Mouse (Mus musculus): ENCODE results near the gene Dscam. TPM values are rescaled to one million over a fixed set of nuclear protein-coding genes. Genes with fewer than 3 reads are reported as not detected.

The Dscam gene
- total and polyA plus RNA-seq, 2 experiments from 2014 or later = not detected

- DNase-seq (ENCODE audit: low spot score) (no peak), ATAC-seq (ENCODE audit: insufficient read depth, low read depth) (no peak)
- Histone ChIP-seq H3K27me3 (ENCODE audit: control insufficient read depth, insufficient read depth, low read length) (no peaks in the 10 kb centered on the region), H3K4me2 (ENCODE audit: low read depth, low read length) (no peak overlapping the region), H3K27ac (ENCODE audit: low read depth) (no peak overlapping the region), H3K4me1 (ENCODE audit: control insufficient read depth, insufficient read depth) (no peaks in the 10 kb centered on the region), H3K4me3 (ENCODE audit: low read depth, low read length) (no peak overlapping the region), H3K36me3 (replicated peaks; ENCODE audit: control insufficient read depth, insufficient read depth, low read length) (no peaks in the 10 kb centered on the region), H3K9me3 (replicated peaks; ENCODE audit: control insufficient read depth, low read length) (no peaks in the 10 kb centered on the region), H3K9ac (replicated peaks; ENCODE audit: low read depth, low read length) (no peak overlapping the region)
- TF ChIP-seq CTCF (IDR thresholded peaks at IDR 0.05; ENCODE audit: low read depth) (no peak), EP300 (IDR thresholded peaks at IDR 0.05; ENCODE audit: low read depth) (no peak)
- 64% methylated on average over 1 of the region's 1 CpGs for WGBS
These were observed 502.1 kb downstream of the Dscam start for GRCm38 (mm10) chr16:96668478-96668877.

GRCm38 (mm10) chr16:96661073-96661472, 509.5 kb downstream of the Dscam start:
- Histone ChIP-seq H3K4me3 (ENCODE audit: low read depth, low read length) (no peak overlapping the region), H3K27me3 (ENCODE audit: control insufficient read depth, insufficient read depth, low read length) (no peaks in the 10 kb centered on the region), H3K9me3 (replicated peaks; ENCODE audit: control insufficient read depth, low read length) (no peaks in the 10 kb centered on the region), H3K4me1 (ENCODE audit: control insufficient read depth, insufficient read depth) (no peaks in the 10 kb centered on the region), H3K9ac (replicated peaks; ENCODE audit: low read depth, low read length) (no peak overlapping the region), H3K36me3 (replicated peaks; ENCODE audit: control insufficient read depth, insufficient read depth, low read length) (no peaks in the 10 kb centered on the region), H3K4me2 (ENCODE audit: low read depth, low read length) (no peak overlapping the region), H3K27ac (ENCODE audit: low read depth) (no peak overlapping the region)
- WGBS = 71% methylated on average over 3 of the region's 3 CpGs
- TF ChIP-seq EP300 (IDR thresholded peaks at IDR 0.05; ENCODE audit: low read depth) = no peak
- TF ChIP-seq CTCF (IDR thresholded peaks at IDR 0.05; ENCODE audit: low read depth) = peak; percentile 9; the same call in 1 of the 2 replicates
- DNase-seq (ENCODE audit: low spot score) = no peak
- ATAC-seq (ENCODE audit: insufficient read depth, low read depth) = no peak

GRCm38 (mm10) chr16:96659275-96659674, 511.3 kb downstream of the Dscam start:
- 65% methylated on average over 5 of the region's 5 CpGs for WGBS
- H3K4me2 ChIP-seq (ENCODE audit: low read depth, low read length) = no peak overlapping the region
- H3K27me3 ChIP-seq (ENCODE audit: control insufficient read depth, insufficient read depth, low read length) = no peaks in the 10 kb centered on the region
- no peak overlapping the region for H3K9ac ChIP-seq (replicated peaks; ENCODE audit: low read depth, low read length)
- TF ChIP-seq EP300 (IDR thresholded peaks at IDR 0.05; ENCODE audit: low read depth) (no peak), CTCF (IDR thresholded peaks at IDR 0.05; ENCODE audit: low read depth) (no peak)
- H3K27ac ChIP-seq (ENCODE audit: low read depth) = no peak overlapping the region
- no peaks in the 10 kb centered on the region for H3K36me3 ChIP-seq (replicated peaks; ENCODE audit: control insufficient read depth, insufficient read depth, low read length)
- H3K4me3 ChIP-seq (ENCODE audit: low read depth, low read length) = no peak overlapping the region
- ATAC-seq (ENCODE audit: insufficient read depth, low read depth) (no peak), DNase-seq (ENCODE audit: low spot score) (no peak)
- H3K9me3 ChIP-seq (replicated peaks; ENCODE audit: control insufficient read depth, low read length) = no peaks in the 10 kb centered on the region
- H3K4me1 ChIP-seq (ENCODE audit: control insufficient read depth, insufficient read depth) = no peaks in the 10 kb centered on the region

GRCm38 (mm10) chr16:96655548-96655947, 515.0 kb downstream of the Dscam start:
- no peaks in the 10 kb centered on the region for H3K27me3 ChIP-seq (ENCODE audit: control insufficient read depth, insufficient read depth, low read length)
- H3K36me3 ChIP-seq (replicated peaks; ENCODE audit: control insufficient read depth, insufficient read depth, low read length) = no peaks in the 10 kb centered on the region
- H3K9ac ChIP-seq (replicated peaks; ENCODE audit: low read depth, low read length) = no peak overlapping the region
- H3K27ac ChIP-seq (ENCODE audit: low read depth) = no peak overlapping the region
- H3K4me2 ChIP-seq (ENCODE audit: low read depth, low read length) = no peak overlapping the region
- H3K4me1 ChIP-seq (ENCODE audit: control insufficient read depth, insufficient read depth) = no peaks in the 10 kb centered on the region
- H3K4me3 ChIP-seq (ENCODE audit: low read depth, low read length) = no peak overlapping the region
- no peak for ATAC-seq (ENCODE audit: insufficient read depth, low read depth)
- H3K9me3 ChIP-seq (replicated peaks; ENCODE audit: control insufficient read depth, low read length) = no peaks in the 10 kb centered on the region
- no peak for DNase-seq (ENCODE audit: low spot score)
- 79% methylated on average over 4 of the region's 4 CpGs for WGBS
- TF ChIP-seq EP300 (IDR thresholded peaks at IDR 0.05; ENCODE audit: low read depth) (no peak), CTCF (IDR thresholded peaks at IDR 0.05; ENCODE audit: low read depth) (no peak)

- Histone ChIP-seq H3K4me3 (ENCODE audit: low read depth, low read length) (no peak overlapping the region), H3K9me3 (replicated peaks; ENCODE audit: control insufficient read depth, low read length) (no peaks in the 10 kb centered on the region), H3K36me3 (replicated peaks; ENCODE audit: control insufficient read depth, insufficient read depth, low read length) (no peaks in the 10 kb centered on the region), H3K9ac (replicated peaks; ENCODE audit: low read depth, low read length) (no peak overlapping the region), H3K27ac (ENCODE audit: low read depth) (no peak overlapping the region), H3K4me2 (ENCODE audit: low read depth, low read length) (no peak overlapping the region), H3K4me1 (ENCODE audit: control insufficient read depth, insufficient read depth) (no peaks in the 10 kb centered on the region), H3K27me3 (ENCODE audit: control insufficient read depth, insufficient read depth, low read length) (no peaks in the 10 kb centered on the region)
- 77% methylated on average over 4 of the region's 4 CpGs for WGBS
- ATAC-seq (ENCODE audit: insufficient read depth, low read depth) (no peak), DNase-seq (ENCODE audit: low spot score) (no peak)
- no peak for TF ChIP-seq EP300 (IDR thresholded peaks at IDR 0.05; ENCODE audit: low read depth)
- TF ChIP-seq CTCF (IDR thresholded peaks at IDR 0.05; ENCODE audit: low read depth) = no peak
These were observed 516.5 kb downstream of the Dscam start for GRCm38 (mm10) chr16:96654054-96654453.

- 84% methylated on average over 3 of the region's 3 CpGs for WGBS
- Histone ChIP-seq H3K9ac (replicated peaks; ENCODE audit: low read depth, low read length) (no peak overlapping the region), H3K27ac (ENCODE audit: low read depth) (no peak overlapping the region), H3K27me3 (ENCODE audit: control insufficient read depth, insufficient read depth, low read length) (no peaks in the 10 kb centered on the region), H3K9me3 (replicated peaks; ENCODE audit: control insufficient read depth, low read length) (no peaks in the 10 kb centered on the region), H3K4me2 (ENCODE audit: low read depth, low read length) (no peak overlapping the region), H3K4me1 (ENCODE audit: control insufficient read depth, insufficient read depth) (no peaks in the 10 kb centered on the region), H3K36me3 (replicated peaks; ENCODE audit: control insufficient read depth, insufficient read depth, low read length) (no peaks in the 10 kb centered on the region), H3K4me3 (ENCODE audit: low read depth, low read length) (no peak overlapping the region)
- no peak for TF ChIP-seq CTCF (IDR thresholded peaks at IDR 0.05; ENCODE audit: low read depth)
- no peak for TF ChIP-seq EP300 (IDR thresholded peaks at IDR 0.05; ENCODE audit: low read depth)
- DNase-seq (ENCODE audit: low spot score) (no peak), ATAC-seq (ENCODE audit: insufficient read depth, low read depth) (no peak)
These were observed 519.1 kb downstream of the Dscam start for GRCm38 (mm10) chr16:96651444-96651843.

All from heart, postnatal 0 days (tissue).